ENCODE assay signal across 12 mouse cellular contexts in genomic region chr10:127754566-127755166, GRCm38 (mm10). TPM values are rescaled to one million over a fixed set of nuclear protein-coding genes. Genes with fewer than 3 reads are reported as not detected.
DNase-seq lines count a peak whose midpoint lies in the region; ATAC-seq lines count a peak whose summit lies in the region.
"Had no signal": no experiment of that assay in that cellular context is flagged by ENCODE, and none has a peak within 500 bp of the region (broad histone marks: within the 10 kb centered on the region; RNA-seq: fewer than 3 reads in every experiment).

No protein-coding gene starts in this region.

- peaks cover 12% of the 10 kb centered on the region for H3K4me1 ChIP-seq in liver, embryonic 16.5 days (ENCODE audit: control insufficient read depth, low read depth, low read length)

- peak overlapping the region; percentile 31 for H3K27ac ChIP-seq in liver, embryonic 16.5 days (ENCODE audit: low read length)
- H3K27ac ChIP-seq: limb, embryonic 10.5 days had no signal

- H3K36me3 ChIP-seq in liver, embryonic 16.5 days (ENCODE audit: control insufficient read depth, insufficient read depth) = no peaks in the 10 kb centered on the region
- H3K36me3 ChIP-seq: limb, embryonic 10.5 days had no signal

- no peak for ATAC-seq in liver, embryonic 16.5 days (ENCODE audit: low read depth)
- ATAC-seq: forebrain, embryonic 16.5 days had no signal

- no peak for DNase-seq in liver
- DNase-seq in fat pad, adult 2 months (ENCODE audit: extremely low read depth, low read depth, low spot score) = peak; percentile 92
- DNase-seq in kidney, postnatal 10 days = peak; percentile 78
- peak; percentile 64 for DNase-seq in testis, postnatal 10 days (ENCODE audit: low spot score)
- no peak for DNase-seq in gastrocnemius, postnatal 25 days
- DNase-seq in thymus, adult 18-20 months = no peak
- DNase-seq: retina, postnatal 1 day had no signal

- no peak overlapping the region for H3K9ac ChIP-seq in liver, embryonic 16.5 days (ENCODE audit: low read depth, low read length)

- H3K4me2 ChIP-seq in liver, embryonic 16.5 days (ENCODE audit: low read depth, low read length) = no peak overlapping the region

- WGBS in liver, embryonic 16.5 days (ENCODE audit: insufficient replicate concordance) = 52% methylated on average over 6 of the region's 6 CpGs

- no peak overlapping the region for H3K4me3 ChIP-seq in liver, embryonic 16.5 days (ENCODE audit: low read depth, low read length)
- H3K4me3 ChIP-seq: limb, embryonic 10.5 days had no signal

- H3K9me3 ChIP-seq in liver, embryonic 16.5 days (replicated peaks; ENCODE audit: control insufficient read depth, low read length) = no peaks in the 10 kb centered on the region
- H3K9me3 ChIP-seq: limb, embryonic 10.5 days had no signal

- no peaks in the 10 kb centered on the region for H3K27me3 ChIP-seq in liver, embryonic 16.5 days (ENCODE audit: control insufficient read depth, insufficient read depth, low read depth, low read length)

RNA-seq across cellular contexts. Expression of gene Gpr182, which starts 3.1 kb away (rescaled TPM):
- 13.4 and 15.6 TPM in 2 replicates for polyA plus RNA-seq in liver, embryonic 16.5 days (2015; fragmentation: Nextera tagmentation; extraction: Ambion mirVana)
- total RNA-seq in gastrocnemius, postnatal 25 days (2021) = under 1 TPM; 0.20 to 0.62 TPM
- total RNA-seq: granulocyte monocyte progenitor cell, adult 5-6 weeks had no signal

RNA-seq across cellular contexts. Expression of gene Rdh1, which starts 4.9 kb away (rescaled TPM):
- polyA plus RNA-seq in liver, embryonic 16.5 days (2015; fragmentation: Nextera tagmentation; extraction: Ambion mirVana) = 0.12 and 0.20 TPM in 2 replicates
- under 1 TPM; 0.05 to 0.08 TPM for total RNA-seq in gastrocnemius, postnatal 25 days (2021)
- total RNA-seq: granulocyte monocyte progenitor cell, adult 5-6 weeks had no signal
- polyA plus RNA-seq: embryonic facial prominence, embryonic 11.5 days; forebrain, embryonic 16.5 days; limb, embryonic 10.5 days had no signal

RNA-seq across cellular contexts. Expression of gene Rdh16f1, which starts 4.9 kb away (rescaled TPM):
- polyA plus RNA-seq in liver, embryonic 16.5 days (2015; fragmentation: Nextera tagmentation; extraction: Ambion mirVana) = 0.14 and 0.25 TPM in 2 replicates
- not detected for total RNA-seq in gastrocnemius, postnatal 25 days (2021)
- total RNA-seq: granulocyte monocyte progenitor cell, adult 5-6 weeks had no signal
- polyA plus RNA-seq: embryonic facial prominence, embryonic 11.5 days; forebrain, embryonic 16.5 days; limb, embryonic 10.5 days had no signal

RNA-seq across cellular contexts. Expression of gene Zbtb39, which starts 15.3 kb away (rescaled TPM):
- 0.69 and 0.70 TPM in 2 replicates for polyA plus RNA-seq in liver, embryonic 16.5 days (2015; fragmentation: Nextera tagmentation; extraction: Ambion mirVana)
- total RNA-seq in gastrocnemius, postnatal 25 days (2021) = 1 to 10 TPM; 4.8 to 5.3 TPM

RNA-seq across cellular contexts. Expression of gene Rdh9, which starts 21.5 kb away (rescaled TPM):
- polyA plus RNA-seq in liver, embryonic 16.5 days (2015; fragmentation: Nextera tagmentation; extraction: Ambion mirVana) = not detected in 2 replicates
- total RNA-seq in gastrocnemius, postnatal 25 days (2021) = under 1 TPM; 0.31 to 0.40 TPM
- total RNA-seq: granulocyte monocyte progenitor cell, adult 5-6 weeks had no signal
- polyA plus RNA-seq: embryonic facial prominence, embryonic 11.5 days had no signal

Comparison
In these comparisons a context has a peak if more than half of its experiments do, and no peak if none do; other contexts are left out.
1. DNase-seq: peak in fat pad, adult 2 months (single experiment), kidney, postnatal 10 days (single experiment) and testis, postnatal 10 days (single experiment); none in liver (single experiment), gastrocnemius, postnatal 25 days (single experiment) and thymus, adult 18-20 months (0 of 2).